Mouse (Mus musculus): ENCODE measurements around the gene Spata2l.

DNA sequence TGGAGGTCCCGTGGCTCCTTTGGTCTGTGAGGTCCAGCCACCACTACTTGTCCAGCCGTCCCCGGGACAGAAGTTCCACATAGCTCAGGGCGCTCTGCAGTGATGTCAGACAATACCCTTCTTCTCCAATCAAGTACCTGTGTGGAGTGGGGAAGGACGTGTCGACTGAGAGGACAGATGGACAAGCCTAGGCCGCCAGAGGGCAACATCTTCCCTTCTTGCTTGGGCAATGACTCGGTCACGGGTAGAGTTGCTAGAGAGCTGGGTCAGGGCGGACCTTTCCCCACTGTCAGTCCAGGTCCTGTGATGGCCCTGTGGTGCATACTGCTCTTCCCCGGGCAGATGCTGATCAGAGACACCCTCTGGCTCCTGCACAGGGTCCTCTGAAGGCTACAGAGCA, 7.0 kb upstream of the Spata2l start:
- no peak for TF ChIP-seq POLR2A (IDR thresholded peaks at IDR 0.05; ENCODE audit: borderline replicate concordance, extremely low read depth, low read depth, low read length)
- TF ChIP-seq CTCF (IDR thresholded peaks at IDR 0.05; ENCODE audit: insufficient read depth, low read length): no peak
